Mouse (Mus musculus) ZHBTc4 (cell line): Measurements from ENCODE around the gene Rapgef5.
A peak's percentile ranks its signal among the peaks of the same experiment; 100 is the strongest.

Experiments
- DNase-seq: peaks from one replicate; pipeline ENCODE4 v3.0.0-alpha.2; 2011; ENCODE audit warnings: low read depth, low spot score

The Rapgef5 gene

DNA sequence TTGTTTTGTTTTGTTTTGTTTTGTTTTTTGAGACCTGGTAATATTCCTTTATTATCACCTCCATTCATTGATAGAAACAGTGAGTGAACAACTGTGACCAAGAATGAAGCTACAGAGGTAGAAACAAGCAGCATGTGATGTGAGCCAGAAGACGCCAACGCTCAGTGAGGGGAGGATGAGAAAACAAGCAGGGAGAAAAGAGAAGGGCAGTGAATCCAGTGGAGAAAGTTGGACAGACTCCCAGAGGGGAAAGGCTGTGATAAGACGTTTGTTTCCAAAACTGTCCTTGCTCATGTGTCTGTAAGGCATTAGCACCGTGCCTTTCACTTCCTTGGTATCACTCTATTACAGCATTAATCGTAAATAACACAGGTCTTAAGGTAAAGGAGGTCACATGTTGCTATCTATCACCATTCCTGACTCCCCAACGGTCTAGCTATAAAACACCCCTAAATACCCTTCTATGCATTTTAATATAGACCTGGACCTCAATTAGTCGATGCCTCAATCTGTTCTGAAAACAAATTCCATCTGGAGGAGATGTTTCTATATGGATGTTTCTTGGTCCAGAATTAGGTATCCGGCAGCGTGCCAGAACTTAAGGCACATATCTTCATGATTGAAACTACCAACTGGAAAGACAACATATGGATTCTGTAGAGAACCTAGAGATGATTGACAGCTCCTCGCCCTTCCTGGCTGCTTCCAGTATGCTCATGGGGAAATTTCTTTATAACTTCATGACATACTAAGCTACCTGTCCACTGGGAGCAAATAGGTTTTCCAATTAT is 153.5 kb downstream of the Rapgef5 start:
- no peak for DNase-seq

DNA sequence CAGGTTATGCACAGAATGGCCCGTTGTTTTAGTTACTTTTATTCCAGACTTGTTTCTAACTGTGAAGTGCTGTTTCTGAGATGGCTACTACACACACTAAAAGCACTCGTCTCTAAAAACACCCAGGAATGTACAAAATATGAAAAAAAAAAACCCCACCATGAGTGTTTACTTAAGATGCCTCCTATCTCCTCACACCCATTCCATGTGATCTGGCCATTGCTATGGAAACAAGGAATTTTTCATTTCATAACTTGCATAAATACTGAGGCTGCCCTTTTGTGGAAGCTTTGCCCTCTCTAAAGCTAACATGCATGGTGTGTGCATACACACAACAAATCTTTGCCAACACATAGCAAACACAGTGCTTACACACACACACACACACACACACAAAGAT is 156.9 kb downstream of the Rapgef5 start:
- DNase-seq: no peak

DNA sequence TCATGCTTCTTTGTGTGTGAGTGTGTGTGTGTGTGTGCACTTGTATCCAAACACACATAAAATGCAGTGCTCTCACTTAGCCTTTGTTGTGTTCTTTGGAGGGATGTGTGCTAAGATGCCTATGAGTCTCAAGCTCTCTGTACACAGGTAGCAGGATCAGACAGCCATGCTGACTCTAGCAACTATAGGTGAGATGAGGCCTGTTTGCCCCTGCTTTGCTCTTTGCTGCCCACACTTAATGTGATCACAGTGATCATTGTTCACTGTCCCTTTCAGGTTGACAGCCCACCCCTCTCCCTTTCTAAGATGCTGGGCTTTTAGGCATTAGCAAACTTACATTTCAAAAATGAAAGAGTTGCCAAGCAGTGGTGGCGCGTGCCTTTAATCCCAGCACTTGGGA is 158.2 kb downstream of the Rapgef5 start:
- DNase-seq: no peak

DNA sequence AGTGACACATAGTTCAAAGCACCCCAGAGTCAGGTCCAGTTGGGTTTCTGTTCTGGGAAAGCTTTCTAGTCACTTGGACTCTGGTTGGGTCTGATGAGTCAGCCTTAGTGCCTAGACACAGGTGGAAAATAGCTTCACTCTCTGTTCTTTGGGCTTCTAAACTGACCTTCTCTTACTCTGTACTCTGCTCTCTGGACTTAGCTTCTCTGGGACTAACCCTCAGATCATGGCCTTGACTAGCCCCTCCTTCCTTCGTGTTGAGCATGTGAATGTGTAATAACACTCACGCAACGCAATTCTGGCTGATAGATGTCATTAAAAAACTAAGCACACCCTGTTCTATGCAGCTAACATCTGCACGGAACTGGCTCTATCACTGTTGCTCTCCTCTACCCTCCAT is 160.0 kb downstream of the Rapgef5 start:
- DNase-seq: no peak

DNA sequence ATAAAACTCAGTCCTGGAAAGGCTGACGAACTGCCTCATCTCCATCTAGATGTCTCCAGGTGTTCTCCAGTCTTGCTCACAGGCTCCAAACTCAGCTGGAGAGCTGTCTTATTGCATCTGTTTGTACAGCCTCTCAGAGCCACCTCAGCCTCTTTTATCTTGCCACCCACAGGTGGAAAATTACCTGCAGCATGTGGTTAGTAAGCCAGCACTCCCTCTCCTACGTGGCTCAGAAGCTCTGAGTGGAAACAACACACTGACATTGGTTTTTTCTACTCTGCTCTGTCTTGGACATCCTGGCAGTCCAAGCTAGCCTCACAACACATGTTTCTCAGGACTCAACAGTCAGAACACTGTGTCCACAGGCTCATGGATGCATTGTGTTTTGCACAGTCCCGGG is 162.6 kb downstream of the Rapgef5 start:
- DNase-seq: no peak

DNA sequence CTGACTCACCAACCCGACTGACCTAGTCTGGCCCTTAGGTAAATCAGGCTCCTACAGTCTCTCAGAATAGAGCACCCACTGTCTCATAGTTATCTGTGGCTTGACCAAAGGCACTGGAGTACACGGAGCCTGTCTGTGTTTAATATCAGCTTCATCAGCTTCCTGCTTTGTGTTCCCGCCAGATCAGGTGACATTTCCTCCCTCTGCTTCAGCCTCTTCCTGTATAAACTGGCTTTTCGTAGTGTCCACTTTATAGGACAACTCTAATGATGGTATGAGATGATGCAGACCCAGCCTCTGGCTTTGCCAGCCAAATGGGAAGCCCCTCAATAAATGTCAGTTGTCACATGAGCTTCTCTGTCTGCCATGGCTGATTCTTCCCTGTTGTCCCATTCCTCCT is 163.5 kb downstream of the Rapgef5 start:
- no peak for DNase-seq

DNA sequence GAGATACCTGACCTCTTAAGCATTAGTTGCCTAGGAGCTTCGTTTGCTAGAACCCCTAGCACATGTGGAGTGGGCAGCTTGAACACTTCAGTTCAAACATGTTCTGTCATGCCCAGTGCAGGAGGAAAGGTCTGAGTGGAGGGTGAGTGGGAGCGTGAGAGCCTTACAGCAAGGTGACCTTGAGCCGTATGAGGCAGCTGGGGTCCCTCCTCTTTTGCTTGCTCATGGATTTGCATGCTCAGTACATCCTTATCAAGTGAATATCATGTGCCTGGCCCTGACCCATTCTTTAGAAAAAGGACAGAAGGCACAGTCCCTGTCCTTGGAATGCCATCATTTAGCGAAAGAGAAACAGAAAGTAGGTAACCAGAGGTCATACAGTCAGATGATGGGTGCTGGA is 165.0 kb downstream of the Rapgef5 start:
- DNase-seq: peak; percentile 52

DNA sequence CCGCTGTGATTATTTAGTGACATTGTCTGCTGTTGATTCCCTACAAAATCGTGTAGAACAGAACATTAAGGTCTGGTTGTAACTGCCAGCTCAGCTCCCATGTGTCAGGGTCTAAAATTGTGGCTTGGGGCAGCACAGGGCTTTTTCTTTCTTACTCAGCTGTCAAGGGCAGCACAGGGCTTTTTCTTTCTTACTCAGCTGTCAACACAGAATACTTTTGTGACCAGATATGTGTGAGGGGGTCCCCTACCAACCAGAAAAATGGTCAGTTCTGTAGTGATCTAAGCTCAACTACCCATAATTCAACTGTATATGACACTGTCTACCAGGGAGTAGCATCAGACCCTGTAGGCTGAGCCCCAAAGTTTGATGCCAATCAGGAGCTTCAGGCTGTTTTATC is 167.1 kb downstream of the Rapgef5 start:
- no peak for DNase-seq

DNA sequence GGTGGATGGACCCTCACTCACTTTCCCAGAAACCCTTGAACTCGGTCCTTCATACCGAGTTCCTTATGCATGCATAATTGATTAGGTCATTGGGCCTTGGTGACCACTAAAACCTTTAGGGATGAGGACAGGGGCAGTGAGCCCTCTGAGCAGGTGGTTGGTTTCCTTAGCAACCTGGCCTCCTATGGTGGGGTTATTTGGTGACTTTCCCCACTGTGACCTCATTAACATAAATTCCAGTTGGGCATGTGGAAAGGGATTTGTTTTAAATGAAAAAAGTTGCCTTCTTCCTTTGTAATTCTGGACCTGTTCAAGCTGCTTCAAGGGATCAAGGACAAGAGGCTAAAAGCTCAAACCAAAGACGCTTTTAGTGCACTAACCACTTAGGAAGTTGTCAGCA is 167.7 kb downstream of the Rapgef5 start:
- DNase-seq: peak; percentile 90

DNA sequence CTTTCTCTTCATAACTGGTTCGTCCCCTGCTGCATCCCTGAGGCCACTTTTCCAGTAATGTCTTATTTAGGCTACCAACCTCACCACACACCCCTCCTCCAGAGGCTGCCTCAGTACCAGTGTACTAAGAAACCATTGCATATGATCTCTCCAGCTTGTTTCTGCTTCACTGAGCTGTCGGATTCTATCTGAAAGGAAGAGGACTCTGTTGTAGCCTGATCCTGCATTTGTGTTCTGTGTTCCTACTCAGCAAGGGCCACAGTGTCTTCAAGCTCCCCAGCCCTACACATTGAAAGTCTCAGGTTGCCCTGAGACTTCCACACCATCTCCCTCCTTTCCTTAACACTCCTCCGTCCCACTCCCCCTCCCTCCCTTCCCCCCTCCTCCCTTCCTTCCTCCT is 168.5 kb downstream of the Rapgef5 start:
- DNase-seq: no peak

DNA sequence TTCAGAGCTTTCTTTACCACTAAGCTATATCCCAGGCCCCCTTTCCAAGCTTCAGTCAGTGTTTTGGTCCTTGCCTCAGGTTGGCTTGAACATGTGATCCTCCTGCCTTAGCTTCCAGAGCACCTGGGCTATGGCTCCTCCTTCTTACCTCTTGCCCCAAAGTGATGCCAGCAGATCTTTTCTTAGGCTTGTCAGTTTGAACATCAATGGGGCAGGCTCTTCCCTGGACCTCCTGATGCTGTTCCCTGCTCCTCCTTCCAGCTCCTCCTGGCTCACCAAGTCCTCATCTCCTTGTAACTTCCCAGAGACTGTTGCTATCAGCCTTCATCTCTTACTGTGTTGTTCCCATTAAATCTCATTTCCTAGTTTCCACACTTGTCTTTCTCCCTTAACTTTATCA is 169.1 kb downstream of the Rapgef5 start:
- DNase-seq: no peak

DNA sequence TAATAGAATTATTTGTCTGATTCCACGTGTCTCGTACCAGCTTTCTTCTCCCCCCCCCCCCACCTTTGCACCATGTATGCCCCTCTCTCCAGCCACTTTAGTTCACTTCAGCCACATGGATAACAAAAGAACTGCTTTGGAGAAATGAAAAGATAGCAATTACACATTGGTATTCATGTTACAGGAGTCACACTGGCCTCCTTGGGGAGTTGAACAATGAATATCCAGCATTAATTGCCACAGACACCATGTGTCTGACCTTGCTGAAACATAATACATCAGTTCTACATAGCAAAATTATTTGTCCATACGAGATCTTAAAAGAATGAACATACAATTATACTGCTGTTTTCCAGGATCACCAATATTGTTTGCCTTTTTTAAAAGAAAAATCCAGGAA is 170.5 kb downstream of the Rapgef5 start:
- no peak for DNase-seq

DNA sequence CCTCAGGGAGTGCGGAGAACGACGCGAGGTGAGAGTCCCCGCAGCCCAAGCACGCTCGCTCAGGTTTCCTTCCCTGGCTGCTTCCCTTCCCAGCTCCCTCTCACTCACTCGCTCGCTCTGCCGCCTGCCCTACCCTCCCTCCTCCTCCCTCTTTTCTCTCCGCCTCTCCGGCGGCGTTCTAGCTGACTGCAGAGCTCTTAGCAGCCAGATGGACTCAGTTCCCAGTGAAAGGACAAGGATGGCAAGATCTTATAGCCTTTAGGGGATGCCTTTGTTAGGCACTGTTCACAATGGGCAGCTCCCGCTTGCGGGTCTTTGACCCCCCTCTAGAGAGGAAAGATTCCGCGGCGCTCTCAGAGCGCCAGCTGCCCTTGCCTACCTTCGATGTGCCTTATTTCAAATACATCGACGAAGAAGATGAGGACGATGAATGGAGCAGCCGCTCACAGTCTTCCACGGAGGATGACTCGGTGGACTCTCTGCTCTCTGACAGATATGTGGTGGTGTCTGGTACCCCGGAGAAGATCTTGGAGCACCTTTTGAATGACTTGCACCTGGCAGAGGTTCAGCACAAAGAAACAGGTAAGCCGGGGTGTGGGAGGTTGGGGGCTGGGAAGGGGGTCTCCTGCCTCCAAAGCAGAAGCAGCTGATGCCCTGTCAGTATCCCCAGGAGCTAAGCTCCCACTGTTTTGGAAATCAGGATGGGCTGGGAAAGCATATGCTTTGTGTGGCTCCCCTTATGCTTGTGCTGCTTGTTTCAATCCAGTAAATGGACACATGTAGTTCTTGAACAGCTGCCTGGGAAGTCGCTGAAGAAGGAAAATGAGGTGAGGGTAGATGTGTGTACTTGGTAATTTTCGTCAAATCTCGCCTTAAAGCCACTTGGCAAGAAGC is 172.6 kb downstream of the Rapgef5 start:
- peak; percentile 70 for DNase-seq

DNA sequence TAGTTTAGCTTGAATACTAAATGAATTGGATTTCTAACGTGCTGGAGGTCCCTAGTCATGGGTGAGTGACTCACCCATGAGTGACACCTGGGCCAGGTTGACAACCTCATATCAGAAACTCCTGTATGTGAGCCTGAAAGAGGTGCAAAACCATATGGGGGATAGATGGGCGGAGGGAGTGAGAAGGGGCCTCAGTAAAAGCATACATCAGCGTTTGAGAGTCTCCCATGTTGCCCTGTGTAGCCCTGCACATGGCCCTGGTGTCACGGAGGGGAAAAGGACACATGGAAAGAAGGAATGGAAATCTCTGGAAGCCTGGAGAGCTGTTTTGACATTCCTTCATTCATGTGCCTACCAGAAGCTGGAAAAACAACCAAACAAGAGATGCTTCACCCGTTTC is 175.1 kb downstream of the Rapgef5 start:
- DNase-seq: no peak

DNA sequence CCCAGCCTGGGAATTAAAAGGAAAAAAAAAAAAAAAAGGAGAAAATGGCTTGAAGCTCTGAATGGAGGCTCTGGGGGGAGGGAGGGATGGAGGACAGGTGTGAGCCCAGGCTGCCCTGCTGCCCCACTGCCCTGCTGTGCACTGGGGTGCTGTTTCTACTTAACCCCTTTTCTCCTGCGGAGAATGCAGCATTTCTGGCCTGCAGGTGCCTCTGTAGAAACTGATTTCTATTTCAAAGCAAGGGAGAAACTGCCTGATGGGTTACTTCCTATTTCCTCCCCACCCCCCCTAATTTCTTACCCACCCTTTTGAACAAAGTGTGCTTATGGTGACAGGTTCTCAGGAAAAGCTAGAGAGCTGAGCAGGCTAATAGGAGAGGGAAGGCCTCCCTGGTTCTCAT is 176.5 kb downstream of the Rapgef5 start:
- no peak for DNase-seq

DNA sequence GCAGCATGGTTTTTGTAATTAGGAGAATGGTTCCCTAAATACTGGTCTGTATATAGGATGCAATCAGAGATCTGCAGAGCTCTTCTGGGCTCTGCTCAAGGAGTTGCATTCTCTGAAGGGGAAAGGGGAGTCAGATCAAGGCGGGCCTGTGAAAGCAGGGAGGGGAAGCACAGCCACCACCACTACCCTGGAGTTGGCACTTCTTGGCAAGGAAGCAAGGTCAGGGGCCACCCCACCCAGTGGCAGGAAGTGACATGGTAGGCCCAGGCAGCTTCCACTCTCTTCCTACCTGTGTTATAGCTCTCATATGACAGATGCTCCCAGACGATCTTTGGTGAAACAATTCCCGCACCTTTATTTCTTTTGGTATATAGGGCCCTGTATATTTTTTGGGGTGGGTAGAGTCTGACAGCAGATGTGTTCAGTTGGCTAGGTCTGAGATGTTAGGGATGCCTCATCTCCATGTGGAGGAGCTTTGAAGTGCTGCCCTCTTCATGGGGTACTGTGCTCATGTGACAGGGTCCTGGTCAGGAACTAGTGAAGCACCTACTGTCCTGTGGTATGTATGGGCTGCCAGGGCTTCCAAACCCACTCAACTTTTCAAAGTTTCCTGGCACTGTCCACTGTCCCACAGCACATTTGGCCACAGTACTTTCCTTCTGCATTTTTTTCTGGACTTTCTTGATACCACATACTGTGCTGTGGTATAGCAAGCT is 183.8 kb downstream of the Rapgef5 start:
- no peak for DNase-seq

DNA sequence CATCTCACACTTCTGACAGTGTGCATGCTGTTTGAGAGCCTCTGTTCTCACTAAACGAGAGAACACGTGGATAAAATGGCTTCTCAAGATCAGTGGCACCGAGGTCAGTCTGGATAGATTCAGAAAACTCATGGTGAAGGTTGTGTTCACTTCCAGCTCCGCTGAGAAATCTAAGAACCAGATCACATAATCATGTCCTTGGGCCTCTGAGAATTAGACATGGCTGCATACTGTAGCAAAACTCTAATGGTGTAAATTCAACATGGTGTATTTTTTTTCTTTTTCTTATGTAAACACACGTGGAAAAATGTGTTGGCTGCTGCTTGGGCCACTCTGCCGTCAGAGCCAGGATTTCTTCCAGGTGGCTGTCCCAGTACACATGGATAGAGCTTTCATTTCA is 184.6 kb downstream of the Rapgef5 start:
- no peak for DNase-seq

DNA sequence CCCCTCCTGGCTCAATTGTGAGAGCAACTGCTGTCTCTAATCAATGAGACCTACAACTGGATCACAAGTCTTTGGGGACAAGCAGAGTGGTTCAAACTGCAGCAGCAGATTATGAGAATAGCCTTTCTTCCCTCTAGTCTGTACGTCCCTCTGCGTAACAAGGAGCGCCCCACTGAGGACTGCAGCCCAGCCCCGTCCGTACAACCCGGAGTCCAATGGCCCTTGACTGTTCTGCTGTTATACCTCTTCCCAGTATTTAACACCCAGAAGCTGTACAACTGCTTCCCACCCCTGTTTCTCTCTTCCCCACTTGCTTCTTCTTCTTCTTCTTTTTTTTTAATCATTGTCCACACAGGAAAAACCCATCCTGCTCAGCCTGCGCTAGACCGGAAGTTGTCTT is 186.0 kb downstream of the Rapgef5 start:
- no peak for DNase-seq

DNA sequence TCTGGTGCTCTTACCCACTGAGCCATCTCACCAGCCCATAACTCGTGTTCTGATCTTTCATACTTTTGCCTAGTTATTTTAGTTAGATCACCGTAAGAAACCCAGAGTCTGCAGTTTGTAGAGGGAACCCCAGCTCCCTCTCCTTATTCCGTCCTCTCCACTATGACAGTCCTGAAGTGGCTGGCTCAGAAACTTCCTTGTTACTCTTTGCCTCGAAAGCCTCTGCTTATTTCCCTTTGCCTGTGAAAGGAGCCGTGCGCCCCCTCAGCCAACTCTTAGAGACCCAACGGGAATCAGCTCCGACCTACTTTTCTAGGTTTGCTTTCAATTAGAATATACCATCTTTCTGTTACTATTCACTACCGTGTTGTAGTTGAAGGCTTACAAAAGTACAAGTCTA is 186.6 kb downstream of the Rapgef5 start:
- no peak for DNase-seq

DNA sequence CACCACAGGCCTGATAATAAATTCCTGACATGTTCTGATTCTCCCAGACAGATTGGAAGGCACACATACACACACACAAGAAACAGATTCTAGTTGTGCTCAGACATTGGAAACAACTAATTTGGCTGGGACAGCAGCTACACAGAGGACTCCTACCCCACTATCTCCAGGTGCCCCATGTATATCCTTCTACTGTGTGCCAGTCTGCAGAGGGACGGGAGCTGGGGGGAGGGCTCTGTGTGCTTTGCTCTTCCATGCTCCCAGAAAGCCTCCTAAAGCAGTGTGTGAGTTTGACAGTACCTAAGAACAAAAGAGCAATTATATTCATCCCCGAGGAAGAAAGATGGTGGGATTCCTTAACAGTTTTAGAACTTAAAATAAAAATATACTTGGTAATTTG is 187.1 kb downstream of the Rapgef5 start:
- no peak for DNase-seq

DNA sequence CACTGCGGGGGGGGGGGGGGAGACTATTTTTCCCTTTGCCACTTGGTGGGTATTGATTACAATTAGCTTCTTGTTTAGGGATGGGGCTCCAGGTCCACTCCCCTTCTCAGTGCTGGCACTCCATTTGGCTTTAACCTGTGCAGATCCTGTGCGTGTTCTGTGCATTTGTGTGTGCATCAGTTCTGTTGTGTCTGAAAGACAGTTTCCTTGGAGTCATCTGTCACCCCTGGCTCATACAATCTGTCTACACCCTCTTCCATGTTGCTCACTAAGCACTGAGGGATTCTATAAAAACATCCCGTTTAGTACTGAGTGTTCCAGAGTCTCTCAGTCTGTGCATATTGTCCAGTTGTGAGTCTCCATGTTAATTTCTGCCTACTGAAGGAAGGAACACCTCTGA is 189.0 kb downstream of the Rapgef5 start:
- DNase-seq: no peak

DNA sequence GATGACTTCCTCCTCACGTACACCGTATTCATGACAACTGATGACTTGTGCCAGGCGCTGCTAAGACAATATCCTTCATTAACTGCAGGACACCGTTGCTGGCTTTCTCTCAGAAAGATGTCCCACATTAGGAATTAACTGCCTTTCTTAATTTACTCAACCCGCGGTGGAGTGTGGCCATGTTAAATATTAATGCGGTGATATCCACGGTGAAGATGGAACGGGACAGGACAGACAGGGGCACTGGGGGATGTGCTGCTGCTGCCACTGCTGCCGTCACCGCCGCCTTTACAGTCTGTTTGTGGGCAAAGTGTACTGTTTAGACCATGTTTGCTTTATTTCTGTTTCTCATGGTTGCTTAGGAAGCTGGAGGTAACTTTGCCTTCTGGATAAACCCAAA is 193.0 kb downstream of the Rapgef5 start:
- no peak for DNase-seq
